Mouse (Mus musculus) mesoderm, embryonic 11.5 days (tissue): ENCODE results near the gene Atxn7l1.

Experiments used
- DNase-seq: peaks from one replicate; pipeline ENCODE4 v3.0.0-alpha.2; 2012; ENCODE audit warnings: low read depth, low spot score

Atxn7l1 gene

GRCm38 (mm10) chr12:33147497-33148267 is at the start of gene Atxn7l1:
Gene Atxn7l1 (plus strand): TSS chr12:33147693.
- peak; percentile 95 for DNase-seq

GRCm38 (mm10) chr12:33101627-33102026 is 45.9 kb upstream of the Atxn7l1 start:
- no peak for DNase-seq

GRCm38 (mm10) chr12:33102342-33103115 is 45.0 kb upstream of the Atxn7l1 start:
- DNase-seq, result peak; percentile 34

GRCm38 (mm10) chr12:33105724-33106123 is 41.8 kb upstream of the Atxn7l1 start:
- no peak for DNase-seq

GRCm38 (mm10) chr12:33106438-33107167 is 40.9 kb upstream of the Atxn7l1 start:
- DNase-seq, result no peak

GRCm38 (mm10) chr12:33109531-33109930 is 38.0 kb upstream of the Atxn7l1 start:
- DNase-seq, result no peak

GRCm38 (mm10) chr12:33110894-33111471 is 36.5 kb upstream of the Atxn7l1 start:
- peak; percentile 45 for DNase-seq

GRCm38 (mm10) chr12:33118624-33119301 is 28.7 kb upstream of the Atxn7l1 start:
- no peak for DNase-seq

GRCm38 (mm10) chr12:33125594-33126227 is 21.8 kb upstream of the Atxn7l1 start:
- DNase-seq, result no peak

GRCm38 (mm10) chr12:33126243-33126642 is 21.2 kb upstream of the Atxn7l1 start:
- no peak for DNase-seq

GRCm38 (mm10) chr12:33128121-33128520 is 19.4 kb upstream of the Atxn7l1 start:
- no peak for DNase-seq

- no peak for DNase-seq
Observed at GRCm38 (mm10) chr12:33128702-33129101, 18.8 kb upstream of the Atxn7l1 start.

GRCm38 (mm10) chr12:33129410-33129809 is 18.1 kb upstream of the Atxn7l1 start:
- peak; percentile 33 for DNase-seq

GRCm38 (mm10) chr12:33130401-33130800 is 17.1 kb upstream of the Atxn7l1 start:
- no peak for DNase-seq

- no peak for DNase-seq
Observed at GRCm38 (mm10) chr12:33131796-33132195, 15.7 kb upstream of the Atxn7l1 start.

GRCm38 (mm10) chr12:33137857-33138256 is 9.6 kb upstream of the Atxn7l1 start:
- no peak for DNase-seq

GRCm38 (mm10) chr12:33139083-33139482 is 8.4 kb upstream of the Atxn7l1 start:
- DNase-seq, result no peak

- no peak for DNase-seq
Observed at GRCm38 (mm10) chr12:33144456-33144855, 3.0 kb upstream of the Atxn7l1 start.

GRCm38 (mm10) chr12:33146622-33147433 is 665 bp upstream of the Atxn7l1 start:
- peak; percentile 55 for DNase-seq
